Mouse (Mus musculus) layer of hippocampus, adult 2 months (tissue): ENCODE measurements at regions not wholly inside any gene's neighbourhood (a gene's known extent, or its start where the extent isn't known, plus 50 kb on each side); places are given as distances from the start of the nearest gene placed in this dataset.

Experiments used
- DNase-seq, 2 experiments: peaks; one replicate each; pipeline ENCODE4 v3.0.0; 2022; ENCODE audit warnings: low spot score in 2 of 2
- H3K27ac ChIP-seq: fragments of 200-600 bp; 2 replicates; pipeline ENCODE4 v1.8.1; 2022
- H3K4me3 ChIP-seq: fragments of 200-600 bp; 2 replicates; pipeline ENCODE4 v1.8.1; 2022; ENCODE audit warnings: mild to moderate bottlenecking
- CTCF ChIP-seq: fragments of 200-600 bp; conservative IDR thresholded peaks from 2 replicates; pipeline ENCODE4 v1.8.1; 2022; ENCODE audit warnings: antibody characterized with exemption, mild to moderate bottlenecking, moderate library complexity

DNA sequence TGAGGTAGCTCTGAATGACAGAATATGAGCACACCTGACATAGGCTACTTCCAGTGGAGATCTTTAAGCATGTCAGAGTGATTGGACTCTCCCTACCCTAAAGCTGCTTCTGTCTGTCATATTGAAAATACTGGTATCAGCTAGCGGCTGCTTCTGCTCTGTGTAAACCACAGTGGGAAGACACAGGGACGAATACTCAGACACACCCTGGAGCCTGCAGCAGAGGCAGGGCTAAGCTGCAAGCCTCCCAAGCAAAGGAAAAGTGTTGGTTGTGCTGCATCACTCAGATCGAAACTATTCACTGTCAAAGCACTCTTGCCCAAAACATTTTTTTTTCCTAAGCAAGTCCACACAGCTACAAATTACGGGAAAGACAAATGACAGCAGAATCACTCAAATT lies 270.4 kb downstream of the Cd47 start:
- Histone ChIP-seq H3K4me3 (no peak overlapping the region), H3K27ac (no peak overlapping the region)
- no peak for DNase-seq
- TF ChIP-seq CTCF = no peak

DNA sequence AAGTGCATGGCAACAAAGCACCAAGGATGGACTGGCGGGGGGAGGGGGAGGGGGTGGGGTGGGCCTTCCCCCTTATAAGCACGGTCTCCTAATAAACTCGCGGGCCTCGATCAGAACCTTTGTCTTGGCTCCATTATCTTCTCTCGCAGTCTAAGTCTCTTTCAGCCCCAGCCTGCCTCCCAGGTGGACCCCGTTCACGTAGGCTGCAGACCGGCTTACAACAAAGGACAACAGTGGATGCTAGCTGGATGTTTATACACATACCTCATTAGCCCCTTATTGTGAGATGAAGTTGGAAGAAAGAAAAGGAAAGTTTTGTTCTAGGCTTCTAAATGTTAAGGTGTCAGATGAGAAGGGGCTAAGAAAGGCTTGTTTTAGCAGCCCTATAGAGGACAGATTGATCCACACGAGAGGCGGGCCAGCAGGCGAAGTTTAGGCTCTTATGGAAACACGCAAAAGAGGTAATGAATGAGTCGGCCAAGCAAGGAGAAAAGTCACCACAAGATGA lies 272.6 kb downstream of the Cd47 start:
- no peak for DNase-seq
- H3K27ac ChIP-seq = no peak overlapping the region
- no peak overlapping the region for H3K4me3 ChIP-seq
- no peak for TF ChIP-seq CTCF

DNA sequence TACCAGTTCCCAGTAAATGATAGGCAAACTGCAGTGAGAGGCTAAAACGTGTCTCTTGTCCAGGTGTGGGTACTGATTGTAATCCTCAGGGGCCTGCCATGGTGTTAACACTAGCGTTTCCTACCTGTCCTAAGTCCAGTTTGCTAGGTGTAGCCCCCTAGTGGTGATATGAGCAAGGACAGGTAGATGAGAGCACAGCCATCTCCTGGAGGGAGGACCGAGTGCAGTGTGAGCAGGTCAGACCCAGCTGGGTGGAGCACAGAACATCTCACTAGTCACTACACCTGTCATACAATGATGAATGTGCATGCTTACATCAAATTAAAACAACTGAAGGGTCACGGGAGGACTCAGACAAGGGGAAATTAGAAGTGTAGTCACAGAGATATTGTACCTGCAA lies 273.6 kb downstream of the Cd47 start:
- TF ChIP-seq CTCF = peak; percentile 67
- DNase-seq = no peak
- H3K27ac ChIP-seq = no peak overlapping the region
- no peak overlapping the region for H3K4me3 ChIP-seq

DNA sequence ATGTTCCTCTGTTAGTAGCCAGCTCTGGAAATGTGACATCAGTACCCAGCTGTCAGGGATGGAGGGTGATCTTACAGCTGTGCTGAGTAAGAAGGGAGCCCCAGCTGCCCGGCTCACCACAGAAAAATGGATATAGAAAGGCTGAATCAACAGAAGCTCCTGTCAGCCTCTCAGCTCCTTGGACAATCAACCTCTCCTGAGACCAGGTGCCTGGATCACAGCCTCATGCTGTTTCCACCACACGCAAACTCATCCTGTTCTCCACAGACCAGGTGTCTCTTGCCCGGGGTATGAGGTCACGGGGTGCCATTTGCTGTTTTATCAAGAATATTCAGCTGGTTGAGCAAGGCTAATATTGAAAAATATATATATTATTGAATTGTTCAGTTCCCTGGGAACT lies 275.3 kb downstream of the Cd47 start:
- DNase-seq = no peak
- no peak overlapping the region for H3K27ac ChIP-seq
- H3K4me3 ChIP-seq = no peak overlapping the region
- TF ChIP-seq CTCF = no peak

DNA sequence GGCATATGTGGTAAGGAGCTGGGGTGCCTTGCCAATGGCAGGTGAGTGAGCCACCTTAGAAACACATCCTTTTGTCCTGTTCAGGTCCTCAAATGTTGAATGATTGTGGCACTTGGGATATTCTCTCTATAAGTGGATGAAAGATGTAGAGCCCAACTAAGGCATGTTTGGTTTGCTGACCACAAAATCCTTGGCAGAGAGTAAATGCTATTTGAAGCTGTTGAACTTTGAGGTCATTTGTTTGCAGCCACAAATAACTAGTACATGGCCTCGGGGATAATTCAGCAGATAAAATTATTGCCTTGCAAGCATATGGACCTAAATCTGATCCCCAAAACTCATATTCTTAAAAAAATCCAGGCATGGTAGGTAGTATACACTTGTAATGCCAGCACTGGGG lies 281.2 kb downstream of the Cd47 start:
- TF ChIP-seq CTCF = no peak
- no peak for DNase-seq
- Histone ChIP-seq H3K27ac (no peak overlapping the region), H3K4me3 (no peak overlapping the region)

DNA sequence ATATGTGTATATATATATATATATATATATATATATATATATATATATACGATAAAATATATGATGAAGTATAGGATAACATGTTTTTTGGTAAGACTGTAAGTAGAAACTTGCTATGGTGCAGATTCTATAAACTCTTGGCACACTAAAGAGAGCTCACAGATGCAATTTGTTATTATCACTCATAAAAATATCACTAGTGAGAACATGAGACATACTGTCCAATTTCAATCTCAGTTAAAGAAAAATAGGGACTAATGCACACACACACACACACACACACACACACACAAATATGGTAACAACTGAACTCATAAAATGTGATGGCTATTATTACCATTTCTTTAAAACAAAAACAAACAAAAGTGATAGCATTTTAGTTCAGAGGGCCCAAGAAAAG lies 292.0 kb downstream of the Cd47 start:
- no peak for TF ChIP-seq CTCF
- Histone ChIP-seq H3K27ac (no peak overlapping the region), H3K4me3 (no peak overlapping the region)
- DNase-seq = no peak

DNA sequence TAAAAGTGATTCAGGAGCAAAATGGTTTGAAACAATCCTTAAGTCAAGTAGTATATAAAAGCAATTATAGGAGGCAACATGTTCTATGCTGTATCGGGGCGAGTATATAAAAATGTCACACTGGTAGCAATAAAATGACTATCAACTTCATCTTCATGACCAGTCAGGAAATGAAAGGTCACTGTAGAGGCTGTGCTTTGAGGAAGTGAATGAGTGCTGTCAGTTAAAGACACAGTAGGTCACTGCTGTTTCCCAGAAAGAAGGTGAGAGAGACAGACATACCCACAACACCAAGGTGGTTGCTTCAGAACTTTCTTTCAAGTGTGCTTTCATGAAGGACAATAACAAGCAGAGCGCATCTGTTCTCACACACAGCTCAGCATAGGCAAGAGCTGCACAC lies 292.4 kb downstream of the Cd47 start:
- no peak for DNase-seq
- no peak for TF ChIP-seq CTCF
- no peak overlapping the region for H3K27ac ChIP-seq
- no peak overlapping the region for H3K4me3 ChIP-seq

DNA sequence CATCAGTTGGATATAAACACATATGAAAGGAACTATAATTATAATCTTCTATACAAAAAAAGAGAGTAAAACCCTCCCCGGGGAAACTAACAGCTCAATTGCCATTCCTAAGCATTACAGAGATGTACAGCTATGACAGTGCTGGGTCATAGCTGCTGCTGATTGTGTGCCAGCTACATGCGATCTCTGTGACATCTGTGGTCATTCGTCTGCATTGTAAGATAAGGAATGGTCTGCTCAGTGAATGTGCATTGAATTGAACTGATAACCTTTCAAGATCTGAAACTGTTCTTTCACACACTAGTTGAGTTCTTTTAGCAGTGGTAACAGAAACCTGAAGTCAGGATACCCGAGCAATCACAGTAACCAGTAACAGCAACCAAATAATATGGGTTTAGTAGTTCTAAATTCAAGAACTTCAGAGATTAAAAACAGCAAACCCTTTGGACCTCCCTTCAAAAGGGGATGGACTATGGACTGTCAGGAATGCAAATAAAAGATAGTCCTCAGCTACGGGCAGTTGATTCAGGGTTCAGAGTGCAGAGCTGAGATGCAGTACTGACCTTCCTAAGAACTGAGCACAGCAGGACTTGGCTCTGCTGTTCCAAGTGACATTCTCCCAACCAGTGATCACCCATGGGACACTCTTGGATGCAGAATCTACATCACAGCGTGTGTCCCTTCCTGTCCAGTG lies 295.7 kb downstream of the Cd47 start:
- Histone ChIP-seq H3K27ac (no peak overlapping the region), H3K4me3 (no peak overlapping the region)
- no peak for TF ChIP-seq CTCF
- no peak for DNase-seq

DNA sequence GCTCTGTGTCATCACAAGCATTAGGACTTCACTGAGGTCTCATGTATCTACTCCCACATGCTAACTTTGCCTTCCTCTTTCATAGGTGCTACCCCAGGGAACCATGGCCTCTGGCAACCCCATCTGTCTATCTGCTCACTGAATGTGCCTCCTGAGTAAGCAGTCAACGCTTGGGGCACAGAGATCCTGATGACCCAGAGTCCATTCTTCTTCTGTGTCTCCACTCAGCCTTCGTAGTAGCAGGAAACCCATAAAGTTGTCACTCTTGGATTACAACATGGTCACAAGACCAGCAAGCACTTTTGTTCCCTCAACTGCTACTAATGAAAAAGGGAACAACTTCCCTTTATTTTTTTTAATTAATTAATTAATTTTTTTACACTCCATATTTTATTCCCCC lies 296.2 kb downstream of the Cd47 start:
- no peak for DNase-seq
- no peak overlapping the region for H3K4me3 ChIP-seq
- no peak for TF ChIP-seq CTCF
- no peak overlapping the region for H3K27ac ChIP-seq

DNA sequence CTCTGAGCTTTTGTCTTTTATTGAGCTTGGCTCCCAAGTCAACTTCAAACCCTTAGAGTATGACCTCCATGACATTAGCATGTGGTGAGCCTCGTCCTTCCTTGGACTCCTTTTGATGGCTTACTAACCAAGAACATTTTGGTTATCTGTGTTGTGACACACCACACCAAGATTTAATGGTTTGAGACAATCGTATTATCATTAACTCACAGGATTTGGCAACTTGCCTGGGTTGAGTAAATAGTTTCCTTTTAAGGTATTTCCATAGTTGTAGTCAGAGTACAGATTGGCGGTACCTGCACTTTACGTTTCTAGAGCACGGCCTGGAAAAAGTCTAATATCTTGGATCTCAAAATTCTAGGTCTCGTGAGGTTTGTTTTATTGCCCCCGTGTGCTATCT lies 303.0 kb downstream of the Cd47 start:
- Histone ChIP-seq H3K4me3 (no peak overlapping the region), H3K27ac (no peak overlapping the region)
- no peak for DNase-seq
- no peak for TF ChIP-seq CTCF

DNA sequence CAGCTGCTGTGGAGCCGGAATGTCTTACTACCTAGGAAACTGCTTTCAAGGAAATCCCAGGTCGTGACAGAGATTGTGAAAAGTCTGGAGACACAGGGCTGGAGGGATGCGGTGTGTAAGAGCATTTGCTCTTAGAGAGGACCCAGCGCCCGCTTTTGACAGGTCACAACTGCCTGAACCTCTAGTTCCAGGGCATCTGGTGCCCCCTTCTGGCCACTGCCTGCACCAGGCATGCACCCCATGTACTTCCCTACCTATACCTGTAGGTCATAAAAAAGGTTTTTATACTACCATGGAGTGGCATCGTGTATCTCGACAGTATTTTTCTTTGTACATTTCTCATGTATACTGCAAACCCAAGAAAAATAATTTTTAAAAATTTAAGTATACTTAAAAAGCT lies 314.0 kb downstream of the Bbx start:
- Histone ChIP-seq H3K27ac (no peak overlapping the region), H3K4me3 (no peak overlapping the region)
- no peak for DNase-seq
- peak; percentile 53 for TF ChIP-seq CTCF

DNA sequence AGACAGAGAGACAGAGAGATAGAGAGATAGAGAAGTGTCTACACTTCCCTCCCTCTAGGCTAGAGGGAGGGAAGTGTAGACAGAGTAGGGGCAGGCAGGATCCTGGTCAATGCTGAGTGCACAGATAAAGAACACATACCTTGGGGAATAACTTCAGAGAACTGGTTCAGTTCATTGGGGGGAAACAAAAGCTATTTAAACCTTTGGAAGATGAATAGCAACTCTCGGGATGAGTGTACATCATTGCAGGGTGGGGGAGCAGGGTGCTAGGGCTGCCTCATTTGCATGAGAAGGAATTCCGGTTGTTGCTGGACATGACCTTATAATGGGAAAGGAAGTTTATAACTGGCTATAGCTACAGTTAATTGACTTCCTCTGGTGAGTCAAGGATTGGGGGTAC lies 309.7 kb downstream of the Bbx start:
- no peak for TF ChIP-seq CTCF
- DNase-seq = no peak
- H3K27ac ChIP-seq = no peak overlapping the region
- H3K4me3 ChIP-seq = no peak overlapping the region

DNA sequence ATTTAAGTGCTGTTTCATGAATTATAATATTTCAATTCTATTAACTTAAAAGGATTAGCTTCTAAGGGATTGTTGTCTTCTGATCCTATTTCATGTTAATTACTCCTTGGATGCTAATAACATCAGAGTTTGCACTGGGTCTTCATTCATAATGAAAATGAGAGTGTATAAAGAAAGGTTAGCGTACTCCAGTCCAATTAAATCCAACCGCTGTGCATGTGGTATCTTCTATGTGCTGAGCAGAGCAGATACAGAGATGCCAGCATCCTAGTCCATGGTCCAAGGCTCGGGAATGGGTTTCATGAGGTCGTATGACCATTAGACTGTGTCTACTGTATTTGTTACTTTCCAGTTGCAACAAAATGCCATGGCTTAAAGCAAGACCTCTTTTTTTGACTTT lies 307.5 kb downstream of the Bbx start:
- TF ChIP-seq CTCF = no peak

DNA sequence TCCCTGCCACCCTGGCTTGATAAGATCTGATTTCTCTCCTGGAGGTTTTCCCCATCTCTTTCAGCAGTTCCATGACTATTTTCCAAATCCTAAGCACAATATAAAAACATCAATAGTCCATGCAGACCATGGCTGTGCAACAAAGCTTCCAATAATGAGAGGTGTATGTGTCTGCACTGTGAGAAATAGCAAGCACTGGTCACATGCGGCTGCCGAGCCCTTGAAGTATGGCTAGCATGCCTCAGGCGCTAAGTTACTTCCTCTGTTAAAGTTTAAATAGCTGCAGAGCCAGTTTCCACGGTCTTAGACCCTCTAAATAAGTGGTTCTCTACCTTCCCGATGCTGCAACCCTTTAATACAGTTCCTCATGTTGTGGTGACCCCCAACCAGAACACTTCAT lies 306.6 kb downstream of the Bbx start:
- Histone ChIP-seq H3K27ac (no peak overlapping the region), H3K4me3 (no peak overlapping the region)
- TF ChIP-seq CTCF = no peak
- no peak for DNase-seq

More for the DNA sequence above, 307.5 kb downstream of the Bbx start:
- DNase-seq = no peak
- Histone ChIP-seq H3K4me3 (no peak overlapping the region), H3K27ac (no peak overlapping the region)
